Mouse (Mus musculus) MEL (cell line): ENCODE measurements around the gene Gtf2b.

ENCODE experiments used
- CTCF ChIP-seq, 3 experiments: IDR thresholded peaks in 2 of 3; conservative IDR thresholded peaks in 1 of 3; 2 replicates each; pipeline ENCODE4 v1.5.1; 2011 to 2012; ENCODE audit warnings: low read length in 3 of 3, low read depth in 2 of 3, mild to moderate bottlenecking in 2 of 3, improper control_type of control experiment in 1 of 3, inconsistent platforms in 1 of 3, mixed read lengths in 1 of 3, moderate library complexity in 1 of 3; ENCODE audit not compliant: control insufficient read depth in 1 of 3, insufficient read depth in 1 of 3, poor library complexity in 1 of 3, severe bottlenecking in 1 of 3
- E2F4 ChIP-seq: IDR thresholded peaks from 2 replicates; pipeline ENCODE4 v1.6.1; 2011; ENCODE audit warnings: low read depth, low read length, improper control_type of control experiment, borderline replicate concordance
- EP300 ChIP-seq, 2 experiments: IDR thresholded peaks; 2 replicates each; pipeline ENCODE4 v1.6.1; 2011; ENCODE audit warnings: improper control_type of control experiment in 2 of 2, low read length in 2 of 2, low read depth in 1 of 2, mild to moderate bottlenecking in 1 of 2
- JUND ChIP-seq: IDR thresholded peaks from 2 replicates; pipeline ENCODE4 v1.6.1; 2011; ENCODE audit warnings: low read depth, mild to moderate bottlenecking, improper control_type of control experiment, low read length
- MAZ ChIP-seq: IDR thresholded peaks from 2 replicates; pipeline ENCODE4 v1.6.1; 2012; ENCODE audit warnings: low read depth, mild to moderate bottlenecking, inconsistent platforms, low read length, improper control_type of control experiment
- MEF2A ChIP-seq: IDR thresholded peaks from 2 replicates; pipeline ENCODE4 v1.6.1; 2014; ENCODE audit warnings: low read depth, mild to moderate bottlenecking, inconsistent platforms, low read length, improper control_type of control experiment; ENCODE audit not compliant: poor library complexity, insufficient replicate concordance, severe bottlenecking; ENCODE audit errors: extremely low read depth
- MYC ChIP-seq: IDR thresholded peaks from 2 replicates; pipeline ENCODE4 v1.6.1; 2011; ENCODE audit warnings: low read depth, mild to moderate bottlenecking, low read length, improper control_type of control experiment, moderate library complexity
- POLR2A ChIP-seq, 2 experiments: IDR thresholded peaks; 2 replicates each; pipeline ENCODE4 v1.6.1; 2011 to 2012; ENCODE audit warnings: low read length in 2 of 2, mild to moderate bottlenecking in 2 of 2, control low read depth in 1 of 2, improper control_type of control experiment in 1 of 2, low read depth in 1 of 2, moderate library complexity in 1 of 2; ENCODE audit not compliant: control insufficient read depth in 1 of 2, insufficient read depth in 1 of 2, poor library complexity in 1 of 2
- POLR2AphosphoS2 ChIP-seq: IDR thresholded peaks from 2 replicates; pipeline ENCODE4 v1.6.1; 2011; ENCODE audit warnings: low read length, improper control_type of control experiment
- TAL1 ChIP-seq: IDR thresholded peaks from 2 replicates; pipeline ENCODE4 v1.6.1; 2012; ENCODE audit warnings: mild to moderate bottlenecking, inconsistent platforms, low read length, moderate library complexity, mixed read lengths
- USF2 ChIP-seq, 2 experiments: IDR thresholded peaks; 2 replicates each; pipeline ENCODE4 v1.6.1; 2011 to 2012; ENCODE audit warnings: improper control_type of control experiment in 2 of 2, low read length in 2 of 2, borderline replicate concordance in 1 of 2, inconsistent platforms in 1 of 2, low read depth in 1 of 2, mild to moderate bottlenecking in 1 of 2; ENCODE audit not compliant: insufficient read depth in 1 of 2

- TF ChIP-seq EP300 (IDR thresholded peaks at IDR 0.05; ENCODE audit: low read depth in 1 of 2, low read length in 2 of 2) (no peak), E2F4 (no peak), POLR2A (IDR thresholded peaks at IDR 0.05; ENCODE audit: control insufficient read depth in 1 of 2, insufficient read depth in 1 of 2, low read depth in 1 of 2, low read length in 2 of 2, poor library complexity in 1 of 2) (no peak), JUND (no peak), MYC (no peak), USF2 (IDR thresholded peaks at IDR 0.05; ENCODE audit: borderline replicate concordance in 1 of 2, insufficient read depth in 1 of 2, low read depth in 1 of 2, low read length in 2 of 2) (no peak), POLR2AphosphoS2 (no peak), CTCF (IDR thresholded peaks at IDR 0.05 in 2 of 3, conservative IDR thresholded peaks at IDR 0.05 in 1 of 3; ENCODE audit: control insufficient read depth in 1 of 3, insufficient read depth in 1 of 3, low read depth in 2 of 3, low read length in 3 of 3, poor library complexity in 1 of 3, severe bottlenecking in 1 of 3) (no peak), MAZ (no peak), TAL1 (no peak), MEF2A (no peak)
Measured at GRCm38 (mm10) chr3:142734291-142734690, 30.6 kb upstream of the Gtf2b start.
